Mouse (Mus musculus) stomach, embryonic 15.5 days (tissue): ENCODE data around the gene Gimap9. TPM values are rescaled to one million over a fixed set of nuclear protein-coding genes. Genes with fewer than 3 reads are reported as not detected.

ENCODE experiments used
- ATAC-seq: fragments of 200-750 bp; cut with Nextera tagmentation; 2 replicates; pipeline ENCODE4 v1.8.0; 2017; ENCODE audit warnings: low read depth, moderate number of reproducible peaks, moderate TSS enrichment; ENCODE audit not compliant: insufficient read depth, low FRiP score
- H3K27ac ChIP-seq: fragments of 300-500 bp; sonication (generic); 2 replicates; pipeline ENCODE4 v1.5.1; 2015; ENCODE audit warnings: mild to moderate bottlenecking, inconsistent platforms
- H3K27me3 ChIP-seq: fragments of 300-500 bp; sonication (generic); replicated peaks from 2 replicates; pipeline ENCODE4 v1.6.1; 2015; ENCODE audit warnings: inconsistent platforms
- H3K36me3 ChIP-seq: fragments of 300-500 bp; sonication (generic); 2 replicates; pipeline ENCODE4 v1.6.1; 2015; ENCODE audit warnings: inconsistent platforms
- H3K4me1 ChIP-seq: fragments of 300-500 bp; sonication (generic); 2 replicates; pipeline ENCODE4 v1.6.1; 2015; ENCODE audit warnings: inconsistent platforms
- H3K4me2 ChIP-seq: fragments of 300-500 bp; sonication (generic); 2 replicates; pipeline ENCODE4 v1.6.1; 2015; ENCODE audit warnings: mild to moderate bottlenecking, inconsistent platforms
- H3K4me3 ChIP-seq: fragments of 300-500 bp; sonication (generic); replicated peaks from 2 replicates; pipeline ENCODE4 v1.5.1; 2015; ENCODE audit warnings: inconsistent platforms
- H3K9ac ChIP-seq: fragments of 300-500 bp; sonication (generic); 2 replicates; pipeline ENCODE4 v1.6.1; 2015; ENCODE audit warnings: inconsistent platforms
- H3K9me3 ChIP-seq: fragments of 300-500 bp; sonication (generic); 2 replicates; pipeline ENCODE4 v1.6.1; 2016; ENCODE audit warnings: inconsistent platforms
- WGBS: fragments of 180-500 bp; shearing (Covaris S2); methylation state at CpG from one replicate; pipeline ENCODE4 v1.1.7; 2015; 5-methylcytosine and 5-hydroxymethylcytosine counted together
- polyA plus RNA-seq: library from polyadenylated mRNA; unstranded; fragments of >200 nt; fragmentation: Nextera tagmentation; extraction: Ambion mirVana; gene quantifications from 2 replicates; pipeline ENCODE4 v1.2.1, GENCODE M21; 2015

Gimap9 gene
- polyA plus RNA-seq, 1 experiment from 2014 or later: 12.6 TPM

GRCm38 (mm10) chr6:48668022-48668421, 7.9 kb upstream of the Gimap9 start:
- Histone ChIP-seq H3K27me3 (no peaks in the 10 kb centered on the region), H3K27ac (no peak overlapping the region), H3K4me1 (no peaks in the 10 kb centered on the region), H3K36me3 (no peaks in the 10 kb centered on the region), H3K4me3 (no peak overlapping the region), H3K9me3 (no peaks in the 10 kb centered on the region), H3K4me2 (no peak overlapping the region), H3K9ac (no peak overlapping the region)
- ATAC-seq: no peak

- Histone ChIP-seq H3K9ac (no peak overlapping the region), H3K4me3 (no peak overlapping the region), H3K27ac (no peak overlapping the region), H3K27me3 (no peaks in the 10 kb centered on the region), H3K4me1 (no peaks in the 10 kb centered on the region), H3K36me3 (no peaks in the 10 kb centered on the region), H3K9me3 (no peaks in the 10 kb centered on the region), H3K4me2 (no peak overlapping the region)
- ATAC-seq: no peak
- 70% methylated on average over 2 of the region's 2 CpGs for WGBS
Observed at GRCm38 (mm10) chr6:48669446-48669969, 6.4 kb upstream of the Gimap9 start.

GRCm38 (mm10) chr6:48674291-48675058, 1.5 kb upstream of the Gimap9 start:
- Histone ChIP-seq H3K36me3 (no peaks in the 10 kb centered on the region), H3K27me3 (no peaks in the 10 kb centered on the region), H3K4me2 (no peak overlapping the region), H3K9ac (no peak overlapping the region), H3K4me1 (no peaks in the 10 kb centered on the region), H3K4me3 (no peak overlapping the region), H3K27ac (no peak overlapping the region), H3K9me3 (no peaks in the 10 kb centered on the region)
- ATAC-seq: no peak
- WGBS: 95% methylated on average over 9 of the region's 9 CpGs

GRCm38 (mm10) chr6:48675400-48675930, 464 bp upstream of the Gimap9 start:
- ATAC-seq: no peak
- no peaks in the 10 kb centered on the region for H3K27me3 ChIP-seq
- H3K4me1 ChIP-seq: no peaks in the 10 kb centered on the region
- H3K9ac ChIP-seq: no peak overlapping the region
- no peaks in the 10 kb centered on the region for H3K36me3 ChIP-seq
- no peak overlapping the region for H3K27ac ChIP-seq
- H3K9me3 ChIP-seq: no peaks in the 10 kb centered on the region
- 39% methylated on average over 10 of the region's 10 CpGs for WGBS
- H3K4me2 ChIP-seq: peak overlapping the region; percentile 50
- peak overlapping the region; percentile 29 for H3K4me3 ChIP-seq

GRCm38 (mm10) chr6:48676860-48677415, 1.0 kb downstream of the Gimap9 start:
- 81% methylated on average over 5 of the region's 5 CpGs for WGBS
- Histone ChIP-seq H3K4me3 (no peak overlapping the region), H3K4me1 (no peaks in the 10 kb centered on the region), H3K9me3 (no peaks in the 10 kb centered on the region), H3K27me3 (no peaks in the 10 kb centered on the region), H3K9ac (no peak overlapping the region), H3K27ac (no peak overlapping the region), H3K4me2 (no peak overlapping the region; the same call in 1 of the 2 replicates), H3K36me3 (no peaks in the 10 kb centered on the region)
- no peak for ATAC-seq

- Histone ChIP-seq H3K4me1 (no peaks in the 10 kb centered on the region), H3K27ac (no peak overlapping the region), H3K4me3 (no peak overlapping the region), H3K27me3 (no peaks in the 10 kb centered on the region), H3K9ac (no peak overlapping the region), H3K36me3 (no peaks in the 10 kb centered on the region), H3K4me2 (no peak overlapping the region), H3K9me3 (no peaks in the 10 kb centered on the region)
- no peak for ATAC-seq
- 91% methylated on average over 17 of the region's 17 CpGs for WGBS
Observed at GRCm38 (mm10) chr6:48677492-48678345, 1.8 kb downstream of the Gimap9 start.

- no peak for ATAC-seq
- no peak overlapping the region for H3K27ac ChIP-seq
- no peak overlapping the region for H3K9ac ChIP-seq
- H3K36me3 ChIP-seq: no peaks in the 10 kb centered on the region
- no peaks in the 10 kb centered on the region for H3K4me1 ChIP-seq
- no peaks in the 10 kb centered on the region for H3K9me3 ChIP-seq
- no peaks in the 10 kb centered on the region for H3K27me3 ChIP-seq
- no peak overlapping the region for H3K4me2 ChIP-seq
- WGBS: 51% methylated on average over 4 of the region's 4 CpGs
- no peak overlapping the region for H3K4me3 ChIP-seq
Observed at GRCm38 (mm10) chr6:48678391-48678790, 2.5 kb downstream of the Gimap9 start.

GRCm38 (mm10) chr6:48679701-48680100, 3.8 kb downstream of the Gimap9 start:
- Histone ChIP-seq H3K4me2 (no peak overlapping the region), H3K27me3 (no peaks in the 10 kb centered on the region), H3K4me3 (no peak overlapping the region), H3K4me1 (no peaks in the 10 kb centered on the region), H3K36me3 (no peaks in the 10 kb centered on the region), H3K9ac (no peak overlapping the region), H3K9me3 (no peaks in the 10 kb centered on the region), H3K27ac (no peak overlapping the region)
- 77% methylated on average over 6 of the region's 6 CpGs for WGBS
- ATAC-seq: no peak

- Histone ChIP-seq H3K4me2 (no peak overlapping the region), H3K9ac (no peak overlapping the region), H3K27ac (no peak overlapping the region), H3K4me1 (no peaks in the 10 kb centered on the region), H3K4me3 (no peak overlapping the region), H3K36me3 (no peaks in the 10 kb centered on the region), H3K27me3 (no peaks in the 10 kb centered on the region), H3K9me3 (no peaks in the 10 kb centered on the region)
- WGBS: 72% methylated on average over 5 of the region's 5 CpGs
- ATAC-seq: no peak
Observed at GRCm38 (mm10) chr6:48680421-48680820, 4.5 kb downstream of the Gimap9 start.

GRCm38 (mm10) chr6:48681472-48682090, 5.7 kb downstream of the Gimap9 start:
- 60% methylated on average over 3 of the region's 3 CpGs for WGBS
- no peak overlapping the region for H3K4me2 ChIP-seq
- H3K4me1 ChIP-seq: no peaks in the 10 kb centered on the region
- no peak overlapping the region for H3K9ac ChIP-seq
- H3K27ac ChIP-seq: no peak overlapping the region
- no peaks in the 10 kb centered on the region for H3K27me3 ChIP-seq
- no peaks in the 10 kb centered on the region for H3K36me3 ChIP-seq
- H3K4me3 ChIP-seq: no peak overlapping the region
- no peaks in the 10 kb centered on the region for H3K9me3 ChIP-seq
- ATAC-seq: no peak

GRCm38 (mm10) chr6:48682271-48682670, 6.3 kb downstream of the Gimap9 start:
- WGBS: 72% methylated on average over 4 of the region's 4 CpGs
- H3K4me2 ChIP-seq: no peak overlapping the region

More at GRCm38 (mm10) chr6:48682271-48682670, 6.3 kb downstream of the Gimap9 start:
- ATAC-seq: no peak
- no peaks in the 10 kb centered on the region for H3K9me3 ChIP-seq
- H3K27ac ChIP-seq: no peak overlapping the region
- no peaks in the 10 kb centered on the region for H3K36me3 ChIP-seq
- H3K4me3 ChIP-seq: no peak overlapping the region
- no peaks in the 10 kb centered on the region for H3K4me1 ChIP-seq
- no peaks in the 10 kb centered on the region for H3K27me3 ChIP-seq
- H3K9ac ChIP-seq: no peak overlapping the region
